Mouse (Mus musculus) olfactory bulb, adult 2 months (tissue): ENCODE results near the gene 4932438H23Rik.

Experiments used
- CTCF ChIP-seq: fragments of 200-500 bp; IDR thresholded peaks from 2 replicates; pipeline ENCODE4 v1.5.1; 2012; ENCODE audit warnings: low read depth, mild to moderate bottlenecking, low read length, moderate library complexity; ENCODE audit not compliant: insufficient read depth
- POLR2A ChIP-seq: fragments of 200-500 bp; IDR thresholded peaks from 2 replicates; pipeline ENCODE4 v1.6.1; 2012; ENCODE audit warnings: mild to moderate bottlenecking, low read depth, low read length, moderate library complexity; ENCODE audit not compliant: insufficient read depth

- TF ChIP-seq CTCF = no peak
- no peak for TF ChIP-seq POLR2A
Measured at GRCm38 (mm10) chr16:91042640-91043039, 52.3 kb downstream of the 4932438H23Rik start.
